Mouse (Mus musculus): ENCODE measurements around the gene Cdc42bpb.

DNA sequence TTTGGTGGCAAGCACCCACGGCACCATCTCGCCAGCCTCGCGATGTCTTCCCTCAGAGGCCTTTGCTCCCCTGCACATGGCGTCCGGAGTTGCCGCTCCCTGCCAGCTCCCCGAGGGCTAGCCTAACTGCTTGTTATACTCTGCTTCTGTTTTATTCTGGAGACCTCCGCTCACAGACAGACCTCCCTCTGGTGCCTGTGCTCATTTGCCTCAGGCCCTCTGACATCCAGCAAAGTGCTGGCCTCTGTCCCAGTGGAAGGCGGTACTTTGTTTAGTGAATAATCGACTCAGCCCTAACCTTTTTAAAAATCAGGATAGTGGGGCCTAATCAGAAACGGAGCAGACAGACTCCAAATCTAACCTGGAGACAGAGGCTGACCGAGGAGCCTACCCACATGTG is 55.7 kb downstream of the Cdc42bpb start:
- TF ChIP-seq CTCF (IDR thresholded peaks at IDR 0.05; ENCODE audit: borderline replicate concordance, control insufficient read depth, extremely low read depth, insufficient read depth, low read length, poor library complexity) (no peak), POLR2A (IDR thresholded peaks at IDR 0.05; ENCODE audit: control insufficient read depth, extremely low read depth, insufficient read depth, low read length, poor library complexity) (no peak)

All from thymus, adult 2 months (tissue).